Mouse (Mus musculus): ENCODE data around the gene Nipal4. TPM values are rescaled to one million over a fixed set of nuclear protein-coding genes. Genes with fewer than 3 reads are reported as not detected.
"Not testable (repeated sequence)": the region's sequence is repeated elsewhere in the genome, so short reads cannot be mapped to it uniquely, and the experiment has no call there.

The Nipal4 gene
- 1 to 10 TPM; 1.9 to 2.5 TPM for total RNA-seq (2021)

GRCm38 (mm10) chr11:46165866-46166585 lies at the start of gene Nipal4:
Gene Nipal4 (minus strand): TSS chr11:46166508.
- intact Hi-C loops (cut with DNase I) = no loop called here
- DNase-seq (ENCODE audit: low spot score in 2 of 2) = no peak

- intact Hi-C loops (cut with DNase I) = loop anchor here (2.0 to 5.0 kb wide), 3 partner anchors 78 to 258 kb away; partner anchors contain the start of genes Gm12166 and Thg1l
- DNase-seq (ENCODE audit: low spot score in 2 of 2) = no peak
These were observed 49.0 kb upstream of the Nipal4 start for GRCm38 (mm10) chr11:46215354-46215753.

GRCm38 (mm10) chr11:46214368-46215230 lies 48.3 kb upstream of the Nipal4 start:
- no peak for DNase-seq (ENCODE audit: low spot score in 2 of 2)
- intact Hi-C loops (cut with DNase I) = loop anchor here (2.0 to 5.0 kb wide), 3 partner anchors 77 to 257 kb away; partner anchors contain the start of genes Gm12166 and Thg1l

- DNase-seq (ENCODE audit: low spot score in 2 of 2) = no peak
- intact Hi-C loops (cut with DNase I) = loop anchor here (2.0 kb wide), 1 partner anchor 161 kb away; the partner anchor contains the start of gene Gm12166
These were observed 47.5 kb upstream of the Nipal4 start for GRCm38 (mm10) chr11:46213844-46214243.

GRCm38 (mm10) chr11:46211858-46212257 lies 45.5 kb upstream of the Nipal4 start:
- DNase-seq (ENCODE audit: low spot score in 2 of 2) = no peak
- intact Hi-C loops (cut with DNase I) = no loop called here

- DNase-seq (ENCODE audit: low spot score in 2 of 2) = no peak
- intact Hi-C loops (cut with DNase I) = loop anchor here (5.0 kb wide), 1 partner anchor 263 kb away; no protein-coding TSS in a partner anchor
These were observed 43.6 kb upstream of the Nipal4 start for GRCm38 (mm10) chr11:46209884-46210283.

GRCm38 (mm10) chr11:46205639-46206409 lies 39.5 kb upstream of the Nipal4 start:
- DNase-seq (ENCODE audit: low spot score in 2 of 2) = no peak
- intact Hi-C loops (cut with DNase I) = loop anchor here (5.0 kb wide), 1 partner anchor 259 kb away; no protein-coding TSS in a partner anchor

GRCm38 (mm10) chr11:46204841-46205240 lies 38.5 kb upstream of the Nipal4 start:
- intact Hi-C loops (cut with DNase I) = loop anchor here (5.0 kb wide), 1 partner anchor 258 kb away; no protein-coding TSS in a partner anchor
- DNase-seq (ENCODE audit: low spot score in 2 of 2) = no peak

- DNase-seq (ENCODE audit: low spot score in 2 of 2) = no peak
- intact Hi-C loops (cut with DNase I) = no loop called here
These were observed 36.2 kb upstream of the Nipal4 start for GRCm38 (mm10) chr11:46202547-46202887.

- peak; percentile 78 to 83 for DNase-seq (ENCODE audit: low spot score in 2 of 2)
- intact Hi-C loops (cut with DNase I) = no loop called here
These were observed 35.6 kb upstream of the Nipal4 start for GRCm38 (mm10) chr11:46201636-46202546.

GRCm38 (mm10) chr11:46200664-46201063 lies 34.4 kb upstream of the Nipal4 start:
- DNase-seq (ENCODE audit: low spot score in 2 of 2) = no peak
- intact Hi-C loops (cut with DNase I) = no loop called here

GRCm38 (mm10) chr11:46194175-46194574 lies 27.9 kb upstream of the Nipal4 start:
- DNase-seq (ENCODE audit: low spot score in 2 of 2) = no peak
- intact Hi-C loops (cut with DNase I) = no loop called here

- intact Hi-C loops (cut with DNase I) = no loop called here
These were observed 22.0 kb upstream of the Nipal4 start for GRCm38 (mm10) chr11:46188283-46188682.

GRCm38 (mm10) chr11:46185486-46185885 lies 19.2 kb upstream of the Nipal4 start:
- intact Hi-C loops (cut with DNase I) = no loop called here
- peak; percentile 35 to 47 for DNase-seq (ENCODE audit: low spot score in 2 of 2)

More at GRCm38 (mm10) chr11:46188283-46188682, 22.0 kb upstream of the Nipal4 start:
- DNase-seq (ENCODE audit: low spot score in 2 of 2) = no peak

- intact Hi-C loops (cut with DNase I) = no loop called here
- no peak for DNase-seq (ENCODE audit: low spot score in 2 of 2)
These were observed 18.6 kb upstream of the Nipal4 start for GRCm38 (mm10) chr11:46184946-46185345.

GRCm38 (mm10) chr11:46182031-46182430 lies 15.7 kb upstream of the Nipal4 start:
- intact Hi-C loops (cut with DNase I); DNase-seq (ENCODE audit: low spot score in 2 of 2): not testable (repeated sequence)

- intact Hi-C loops (cut with DNase I) = no loop called here
- no peak for DNase-seq (ENCODE audit: low spot score in 2 of 2)
These were observed 11.1 kb upstream of the Nipal4 start for GRCm38 (mm10) chr11:46177246-46178043.

- no peak for DNase-seq (ENCODE audit: low spot score in 2 of 2)
- intact Hi-C loops (cut with DNase I) = no loop called here
These were observed 9.8 kb upstream of the Nipal4 start for GRCm38 (mm10) chr11:46176155-46176554.

Measured in left cerebral cortex, postnatal 36 days (tissue).